Mouse (Mus musculus): ENCODE data around the gene Scgb1b24. TPM values are rescaled to one million over a fixed set of nuclear protein-coding genes. Genes with fewer than 3 reads are reported as not detected.

Scgb1b24 gene
- not detected in 2 replicates for polyA plus RNA-seq (2014; fragmentation: Nextera tagmentation; extraction: Ambion mirVana)

- 71% methylated on average over 3 of the region's 3 CpGs for WGBS
These were observed at the start of gene Scgb1b24 for GRCm38 (mm10) chr7:33743499-33743898. Scgb1b24 (plus strand) TSS chr7:33743799.

GRCm38 (mm10) chr7:33739212-33739611, 4.4 kb upstream of the Scgb1b24 start, which contains the start of gene Scgb2b24:
Scgb2b24 (minus strand) TSS chr7:33739312.
- Histone ChIP-seq H3K4me1 (replicated peaks; ENCODE audit: control insufficient read depth, insufficient read depth, low read length) (no peaks in the 10 kb centered on the region), H3K27me3 (replicated peaks; ENCODE audit: control insufficient read depth, insufficient read depth, low read length) (no peaks in the 10 kb centered on the region), H3K9me3 (ENCODE audit: control insufficient read depth, low read length) (peaks cover 20% of the 10 kb centered on the region), H3K4me3 (ENCODE audit: low read depth, low read length) (no peak within 1 kb of the TSS), H3K36me3 (ENCODE audit: control insufficient read depth, insufficient read depth, low read length) (no peaks in the 10 kb centered on the region), H3K9ac (ENCODE audit: low read depth, low read length) (no peak within 1 kb of the TSS), H3K4me2 (no peak within 1 kb of the TSS), H3K27ac (ENCODE audit: low read depth, low read length) (no peak within 1 kb of the TSS)
- WGBS, result 74% methylated on average over 2 of the region's 2 CpGs
- no peak for ATAC-seq (replicated peaks; ENCODE audit: low FRiP score)
- no peak for DNase-seq (ENCODE audit: low spot score)

More at GRCm38 (mm10) chr7:33743499-33743898, at the start of gene Scgb1b24:
- Histone ChIP-seq H3K4me3 (ENCODE audit: low read depth, low read length) (no peak within 1 kb of the TSS), H3K4me2 (no peak within 1 kb of the TSS), H3K4me1 (replicated peaks; ENCODE audit: control insufficient read depth, insufficient read depth, low read length) (no peaks in the 10 kb centered on the region), H3K9ac (ENCODE audit: low read depth, low read length) (no peak within 1 kb of the TSS), H3K27ac (ENCODE audit: low read depth, low read length) (no peak within 1 kb of the TSS), H3K27me3 (replicated peaks; ENCODE audit: control insufficient read depth, insufficient read depth, low read length) (no peaks in the 10 kb centered on the region), H3K9me3 (ENCODE audit: control insufficient read depth, low read length) (peaks cover 19% of the 10 kb centered on the region), H3K36me3 (ENCODE audit: control insufficient read depth, insufficient read depth, low read length) (no peaks in the 10 kb centered on the region)
- ATAC-seq (replicated peaks; ENCODE audit: low FRiP score) (no peak), DNase-seq (ENCODE audit: low spot score) (no peak)

Other genes with a start within 250 kb of the Scgb1b24 start
- gene Scgb2b21, start 223.3 kb upstream of the Scgb1b24 start, polyA plus RNA-seq (2014; fragmentation: Nextera tagmentation; extraction: Ambion mirVana), result not detected in 2 replicates
- gene Scgb2b24, start 4.5 kb upstream of the Scgb1b24 start, polyA plus RNA-seq (2014; fragmentation: Nextera tagmentation; extraction: Ambion mirVana), result not detected in 2 replicates
- gene Scgb2b26, start 201.2 kb downstream of the Scgb1b24 start, polyA plus RNA-seq (2014; fragmentation: Nextera tagmentation; extraction: Ambion mirVana), result not detected in 2 replicates